Mouse (Mus musculus): ENCODE data around the gene Mnt.

- TF ChIP-seq CTCF (IDR thresholded peaks at IDR 0.05; ENCODE audit: low read depth, low read length) (no peak), GATA1 (IDR thresholded peaks at IDR 0.05; ENCODE audit: borderline replicate concordance, low read length) (no peak)
Observed at GRCm38 (mm10) chr11:74842045-74842444, 11.3 kb downstream of the Mnt start.

Data from G1E (cell line).